Mouse (Mus musculus) kidney, embryonic 14.5 days (tissue): Measurements from ENCODE around the gene Aif1. TPM values are rescaled to one million over a fixed set of nuclear protein-coding genes. Genes with fewer than 3 reads are reported as not detected.
A peak's percentile ranks its signal among the peaks of the same experiment; 100 is the strongest.

Experiments used
- ATAC-seq: fragments of 200-750 bp; cut with Nextera tagmentation; 2 replicates; pipeline ENCODE4 v1.8.0; 2017; ENCODE audit warnings: moderate number of reproducible peaks, mild to moderate bottlenecking, moderate TSS enrichment, moderate library complexity; ENCODE audit not compliant: low FRiP score, low TSS enrichment
- H3K27ac ChIP-seq: fragments of 300-500 bp; sonication (generic); 2 replicates; pipeline ENCODE4 v1.5.1; 2014; ENCODE audit warnings: low read depth, mild to moderate bottlenecking, low read length, moderate library complexity, mixed read lengths
- H3K27me3 ChIP-seq: fragments of 300-500 bp; sonication (generic); 2 replicates; pipeline ENCODE4 v1.6.1; 2014; ENCODE audit warnings: mild to moderate bottlenecking, low read length; ENCODE audit not compliant: control insufficient read depth, insufficient read depth
- H3K36me3 ChIP-seq: fragments of 300-500 bp; sonication (generic); 2 replicates; pipeline ENCODE4 v1.6.1; 2014; ENCODE audit warnings: low read length, mixed read lengths; ENCODE audit not compliant: control insufficient read depth, insufficient read depth
- H3K4me1 ChIP-seq: fragments of 300-500 bp; sonication (generic); 2 replicates; pipeline ENCODE4 v1.6.1; 2014; ENCODE audit warnings: low read length, mixed read lengths; ENCODE audit not compliant: control insufficient read depth, insufficient read depth
- H3K4me2 ChIP-seq: fragments of 300-500 bp; sonication (generic); replicated peaks from 2 replicates; pipeline ENCODE4 v1.6.1; 2014; ENCODE audit warnings: low read depth, mild to moderate bottlenecking, low read length
- H3K4me3 ChIP-seq: fragments of 300-500 bp; sonication (generic); 2 replicates; pipeline ENCODE4 v1.5.1; 2014; ENCODE audit warnings: mild to moderate bottlenecking, low read length
- H3K9ac ChIP-seq: fragments of 300-500 bp; sonication (generic); 2 replicates; pipeline ENCODE4 v1.6.1; 2014; ENCODE audit warnings: low read depth, mild to moderate bottlenecking, low read length, moderate library complexity
- H3K9me3 ChIP-seq: fragments of 300-500 bp; sonication (generic); 2 replicates; pipeline ENCODE4 v1.6.1; 2016; ENCODE audit warnings: low read length; ENCODE audit not compliant: control insufficient read depth
- WGBS: fragments of 180-500 bp; shearing (Covaris S2); extraction: QIAGEN DNeasy Blood & Tissue Kit; methylation state at CpG from one replicate; pipeline ENCODE4 v1.1.7; 2014; 5-methylcytosine and 5-hydroxymethylcytosine counted together
- polyA plus RNA-seq: library from polyadenylated mRNA; unstranded; fragments of >200 nt; fragmentation: Nextera tagmentation; extraction: Ambion mirVana; gene quantifications from 2 replicates; pipeline ENCODE4 v1.2.1, GENCODE M21; 2014

Aif1 gene
- polyA plus RNA-seq, 1 experiment from 2014 or later = 10.9 TPM

DNA sequence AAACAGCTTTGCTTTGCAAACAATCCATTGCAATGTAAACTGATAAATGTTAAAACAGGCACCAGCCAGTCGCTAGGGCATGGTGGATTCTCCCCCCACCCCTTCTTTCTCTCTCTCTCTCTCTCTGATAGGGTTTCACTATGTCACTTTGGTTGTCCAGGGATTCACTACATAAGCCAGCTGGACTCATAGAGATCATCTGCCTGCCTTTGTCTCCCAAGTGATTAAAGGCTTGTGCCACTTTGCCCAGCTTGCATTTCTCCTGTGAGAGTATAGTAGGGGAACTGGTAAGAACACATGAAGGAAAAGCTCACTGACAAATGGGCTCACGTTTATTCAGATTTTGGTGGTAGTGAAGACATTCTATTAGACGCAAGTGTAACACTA is 43.7 kb downstream of the Aif1 start:
- Histone ChIP-seq H3K4me2 (no peak overlapping the region), H3K27me3 (no peaks in the 10 kb centered on the region), H3K9ac (no peak overlapping the region), H3K36me3 (peaks cover 8% of the 10 kb centered on the region; the same call in 1 of the 2 replicates), H3K9me3 (no peaks in the 10 kb centered on the region), H3K4me1 (peaks cover 22% of the 10 kb centered on the region; the same call in 1 of the 2 replicates), H3K4me3 (no peak overlapping the region), H3K27ac (peak overlapping the region; percentile 24; the same call in 1 of the 2 replicates)
- 46% methylated on average over 3 of the region's 3 CpGs for WGBS
- ATAC-seq = no peak

GRCm38 (mm10) chr17:35131500-35132173 is 44.2 kb downstream of the Aif1 start, which contains the start of gene Apom:
Gene Apom (minus strand): TSS chr17:35132050.
- no peak for ATAC-seq
- Histone ChIP-seq H3K4me2 (no peak within 1 kb of the TSS), H3K27ac (peak within 1 kb of the TSS; percentile 51; the same call in 1 of the 2 replicates), H3K9me3 (no peaks in the 10 kb centered on the region), H3K9ac (no peak within 1 kb of the TSS), H3K36me3 (peaks cover 8% of the 10 kb centered on the region; the same call in 1 of the 2 replicates), H3K4me1 (peaks cover 25% of the 10 kb centered on the region; the same call in 1 of the 2 replicates), H3K4me3 (no peak within 1 kb of the TSS), H3K27me3 (no peaks in the 10 kb centered on the region)
- 61% methylated on average over 15 of the region's 15 CpGs for WGBS

DNA sequence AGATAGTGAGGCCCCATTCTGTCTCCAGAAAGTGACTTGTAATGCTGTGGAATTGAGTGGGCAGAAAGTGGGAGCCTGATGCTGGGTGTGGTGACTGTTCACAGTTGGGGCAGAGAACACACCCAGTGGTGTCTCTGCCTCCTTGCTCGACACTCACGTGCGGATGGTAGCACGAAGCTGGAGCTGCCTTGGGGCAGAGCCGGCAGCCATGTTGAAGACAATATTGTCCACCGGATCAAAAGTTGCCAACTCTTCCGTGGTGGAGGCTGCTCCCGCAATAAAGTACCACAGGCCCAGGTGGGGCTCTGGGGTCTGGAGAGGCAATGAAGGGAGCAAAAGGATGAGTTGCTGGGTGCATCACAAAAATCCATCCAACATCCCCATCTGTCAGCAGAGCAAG is 44.8 kb downstream of the Aif1 start:
- no peak for ATAC-seq
- H3K9ac ChIP-seq = no peak overlapping the region
- H3K36me3 ChIP-seq = peaks cover 8% of the 10 kb centered on the region; the same call in 1 of the 2 replicates
- WGBS = 88% methylated on average over 8 of the region's 8 CpGs
- no peaks in the 10 kb centered on the region for H3K9me3 ChIP-seq
- no peaks in the 10 kb centered on the region for H3K27me3 ChIP-seq
- H3K27ac ChIP-seq = no peak overlapping the region
- H3K4me2 ChIP-seq = no peak overlapping the region
- H3K4me3 ChIP-seq = no peak overlapping the region
- H3K4me1 ChIP-seq = peaks cover 22% of the 10 kb centered on the region; the same call in 1 of the 2 replicates

DNA sequence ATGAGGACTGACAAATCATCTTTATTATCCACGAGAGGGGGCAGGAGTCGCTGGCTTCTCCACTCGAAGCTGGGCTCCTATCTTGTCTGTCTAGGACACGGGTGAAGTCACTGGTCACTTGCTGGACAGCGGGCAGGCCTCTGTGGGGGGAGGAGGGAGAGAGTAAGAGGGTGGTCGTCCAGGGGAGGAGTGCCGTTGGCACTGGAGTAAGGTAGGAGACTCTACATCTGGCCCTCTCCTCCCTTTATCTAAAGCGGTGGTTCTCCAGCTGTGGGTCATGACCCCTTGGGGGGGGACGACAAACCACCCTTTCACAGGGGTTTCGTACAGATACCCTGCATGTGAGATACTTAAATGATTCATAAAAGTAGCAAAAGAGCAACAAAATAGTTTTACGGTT is 46.9 kb downstream of the Aif1 start:
- no peak for ATAC-seq
- H3K36me3 ChIP-seq = peaks cover 12% of the 10 kb centered on the region; the same call in 1 of the 2 replicates
- WGBS = 46% methylated on average over 11 of the region's 11 CpGs

DNA sequence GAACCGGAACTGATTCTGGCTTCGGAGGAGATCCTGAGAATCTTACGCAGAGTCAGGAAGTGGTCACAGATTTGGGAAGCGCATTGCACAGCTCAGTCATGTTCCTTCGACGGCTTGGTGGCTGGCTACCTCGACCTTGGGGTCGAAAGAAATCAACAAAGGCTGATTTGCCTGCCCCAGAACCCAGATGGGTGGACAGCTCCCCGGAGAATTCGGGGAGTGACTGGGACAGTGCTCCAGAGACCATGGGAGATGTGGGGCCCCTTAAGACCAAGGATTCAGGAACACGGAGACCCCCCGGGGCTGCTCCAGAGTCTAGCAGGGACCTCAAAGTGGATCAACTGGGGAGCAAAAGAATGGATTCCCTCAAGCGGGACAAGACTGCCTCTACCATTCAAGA is 48.9 kb downstream of the Aif1 start:
- Histone ChIP-seq H3K4me2 (peak overlapping the region; percentile 80), H3K9me3 (no peaks in the 10 kb centered on the region), H3K36me3 (peaks cover 17% of the 10 kb centered on the region; the same call in 1 of the 2 replicates), H3K4me1 (peaks cover 33% of the 10 kb centered on the region; the same call in 1 of the 2 replicates), H3K27ac (peak overlapping the region; percentile 82; the same call in 1 of the 2 replicates), H3K27me3 (no peaks in the 10 kb centered on the region), H3K9ac (peak overlapping the region; percentile 86; the same call in 1 of the 2 replicates), H3K4me3 (peak overlapping the region; percentile 70)
- WGBS = 67% methylated on average over 13 of the region's 13 CpGs
- ATAC-seq = no peak

More for the DNA sequence above, 46.9 kb downstream of the Aif1 start:
- Histone ChIP-seq H3K4me2 (no peak overlapping the region), H3K27me3 (no peaks in the 10 kb centered on the region), H3K9ac (no peak overlapping the region), H3K9me3 (no peaks in the 10 kb centered on the region), H3K4me1 (peaks cover 26% of the 10 kb centered on the region; the same call in 1 of the 2 replicates), H3K4me3 (no peak overlapping the region), H3K27ac (no peak overlapping the region)

- peak within 1 kb of the TSS; percentile 80 for H3K4me2 ChIP-seq
- peaks cover 17% of the 10 kb centered on the region; the same call in 1 of the 2 replicates for H3K36me3 ChIP-seq
- H3K9ac ChIP-seq = peak within 1 kb of the TSS; percentile 86
- peak within 1 kb of the TSS; percentile 70 for H3K4me3 ChIP-seq
- no peaks in the 10 kb centered on the region for H3K27me3 ChIP-seq
- peak; percentile 60 for ATAC-seq
- H3K27ac ChIP-seq = peak within 1 kb of the TSS; percentile 82
- H3K9me3 ChIP-seq = no peaks in the 10 kb centered on the region
- WGBS = 0% methylated on average over 36 of the region's 36 CpGs
- peaks cover 29% of the 10 kb centered on the region; the same call in 1 of the 2 replicates for H3K4me1 ChIP-seq
These were observed 49.7 kb downstream of the Aif1 start, which contains the start of gene D17H6S53E for GRCm38 (mm10) chr17:35126206-35126611. Gene D17H6S53E (plus strand): TSS chr17:35126373.

- H3K9ac ChIP-seq = peak overlapping the region; percentile 86
- peaks cover 17% of the 10 kb centered on the region; the same call in 1 of the 2 replicates for H3K36me3 ChIP-seq
- H3K27ac ChIP-seq = peak overlapping the region; percentile 82; the same call in 1 of the 2 replicates
- no peak for ATAC-seq
- H3K4me2 ChIP-seq = peak overlapping the region; percentile 80
- peak overlapping the region; percentile 70 for H3K4me3 ChIP-seq
- H3K9me3 ChIP-seq = no peaks in the 10 kb centered on the region
- 33% methylated on average over 6 of the region's 6 CpGs for WGBS
- peaks cover 29% of the 10 kb centered on the region; the same call in 1 of the 2 replicates for H3K4me1 ChIP-seq
- H3K27me3 ChIP-seq = no peaks in the 10 kb centered on the region
These were observed 50.3 kb downstream of the Aif1 start for GRCm38 (mm10) chr17:35125578-35125977.

GRCm38 (mm10) chr17:35125081-35125480 is 50.8 kb downstream of the Aif1 start:
- Histone ChIP-seq H3K9ac (peak overlapping the region; percentile 86; the same call in 1 of the 2 replicates), H3K27ac (no peak overlapping the region), H3K36me3 (peaks cover 15% of the 10 kb centered on the region; the same call in 1 of the 2 replicates), H3K9me3 (no peaks in the 10 kb centered on the region), H3K27me3 (no peaks in the 10 kb centered on the region), H3K4me1 (peaks cover 33% of the 10 kb centered on the region), H3K4me2 (no peak overlapping the region), H3K4me3 (no peak overlapping the region; the same call in 1 of the 2 replicates)
- ATAC-seq = no peak
- WGBS = 96% methylated on average over 1 of the region's 1 CpGs
